ENCODE assay signal across 20 mouse cellular contexts in the genomic region with DNA sequence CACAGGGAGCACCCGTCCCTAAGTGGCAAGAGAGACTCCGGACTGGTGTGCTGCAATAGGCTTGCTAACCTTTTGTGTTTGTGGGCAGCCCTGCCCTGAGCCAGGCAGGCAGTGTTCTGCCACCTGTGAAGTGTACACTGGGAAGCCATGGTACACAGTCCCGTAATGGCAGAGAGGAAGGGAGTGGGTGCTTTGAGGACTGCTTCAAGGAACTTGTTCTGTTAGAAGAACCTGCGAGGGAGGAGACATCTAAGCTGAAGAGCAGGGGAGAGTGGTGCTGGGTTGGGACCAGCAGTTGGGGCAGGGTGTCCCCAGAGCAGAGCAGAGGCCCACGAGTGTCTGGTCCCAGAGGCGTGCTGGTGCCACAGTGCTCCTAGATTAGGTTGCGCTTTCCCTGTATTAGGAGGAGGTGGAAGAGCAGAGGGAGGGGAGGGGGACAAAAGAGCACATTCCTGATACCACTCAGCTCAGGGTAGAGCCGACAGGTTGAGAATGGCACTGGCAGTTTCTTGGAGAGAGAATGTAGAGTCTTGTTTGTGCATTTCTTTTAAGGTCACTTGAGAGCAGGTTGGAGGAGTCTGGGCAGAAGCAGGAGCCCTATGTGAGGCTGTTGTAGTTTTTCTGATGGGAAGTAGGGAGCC. TPM values are rescaled to one million over a fixed set of nuclear protein-coding genes. Genes with fewer than 3 reads are reported as not detected.
DNase-seq lines count a peak whose midpoint lies in the region; ATAC-seq lines count a peak whose summit lies in the region.
"Had no signal": no experiment of that assay in that cellular context is flagged by ENCODE, and none has a peak within 500 bp of the region (broad histone marks: within the 10 kb centered on the region; RNA-seq: fewer than 3 reads in every experiment).

No protein-coding gene starts in this region.

- 67% methylated on average over 8 of the region's 8 CpGs for WGBS in heart, embryonic 10.5 days
- 67% methylated on average over 8 of the region's 8 CpGs for WGBS in liver, embryonic 13.5 days (ENCODE audit: insufficient replicate concordance)
- WGBS in lung, embryonic 15.5 days: 54% methylated on average over 8 of the region's 8 CpGs
- 84% methylated on average over 8 of the region's 8 CpGs for WGBS in neural tube, embryonic 15.5 days

- H3K27me3 ChIP-seq in heart, embryonic 10.5 days (ENCODE audit: insufficient read depth, poor library complexity, severe bottlenecking): no peaks in the 10 kb centered on the region
- no peaks in the 10 kb centered on the region for H3K27me3 ChIP-seq in liver, embryonic 13.5 days
- no peaks in the 10 kb centered on the region for H3K27me3 ChIP-seq in lung, embryonic 15.5 days
- no peaks in the 10 kb centered on the region for H3K27me3 ChIP-seq in neural tube, embryonic 15.5 days (replicated peaks)
- H3K27me3 ChIP-seq: heart, embryonic 15.5 days; neural tube, embryonic 13.5 days had no signal

- H3K4me3 ChIP-seq in heart, embryonic 10.5 days: no peak overlapping the region
- H3K4me3 ChIP-seq in liver, embryonic 13.5 days (replicated peaks): no peak overlapping the region
- H3K4me3 ChIP-seq in lung, embryonic 15.5 days: no peak overlapping the region
- H3K4me3 ChIP-seq in neural tube, embryonic 15.5 days (replicated peaks): no peak overlapping the region
- H3K4me3 ChIP-seq: forebrain, embryonic 10.5 days; heart, embryonic 15.5 days; layer of hippocampus, adult 2 months; neural tube, embryonic 13.5 days had no signal

- H3K27ac ChIP-seq in heart, embryonic 10.5 days: peak overlapping the region; percentile 42; the same call in 1 of the 2 replicates
- peak overlapping the region; percentile 59; the same call in 1 of the 2 replicates for H3K27ac ChIP-seq in liver, embryonic 13.5 days
- H3K27ac ChIP-seq in lung, embryonic 15.5 days: peak overlapping the region; percentile 90
- H3K27ac ChIP-seq in neural tube, embryonic 15.5 days (replicated peaks): no peak overlapping the region
- H3K27ac ChIP-seq: forebrain, embryonic 10.5 days; heart, embryonic 15.5 days; layer of hippocampus, adult 2 months; neural tube, embryonic 13.5 days had no signal

- no peak for DNase-seq in heart, embryonic 10.5 days (ENCODE audit: low spot score)
- DNase-seq in heart, adult 8-10 months (ENCODE audit: low spot score): no peak
- no peak for DNase-seq in liver, embryonic 13.5 days
- peak; percentile 40 to 74 for DNase-seq in lung, postnatal 4 days
- no peak for DNase-seq in spleen, postnatal 4 days (ENCODE audit: low spot score in 2 of 2)
- no peak for DNase-seq in cerebellum, adult 11 months
- DNase-seq: cerebellum, postnatal 10 days; heart, postnatal 4 days; kidney, adult 11 months; kidney, postnatal 10 days; midbrain, embryonic 14.5 days; thymus, postnatal 36 days had no signal

- H3K4me2 ChIP-seq in liver, embryonic 13.5 days: peak overlapping the region; percentile 35; the same call in 1 of the 2 replicates
- peak overlapping the region; percentile 18; the same call in 1 of the 2 replicates for H3K4me2 ChIP-seq in lung, embryonic 15.5 days
- H3K4me2 ChIP-seq in neural tube, embryonic 15.5 days: no peak overlapping the region
- H3K4me2 ChIP-seq: heart, embryonic 15.5 days; neural tube, embryonic 13.5 days had no signal

- no peak for ATAC-seq in liver, embryonic 13.5 days (ENCODE audit: low read depth)
- peak; percentile 78 for ATAC-seq in lung, embryonic 15.5 days (ENCODE audit: borderline replicate concordance, extremely low read depth, low FRiP score, low TSS enrichment)
- no peak for ATAC-seq in neural tube, embryonic 15.5 days (ENCODE audit: low FRiP score)
- ATAC-seq: hindbrain, embryonic 16.5 days had no signal

- no peaks in the 10 kb centered on the region for H3K9me3 ChIP-seq in heart, embryonic 10.5 days
- H3K9me3 ChIP-seq in liver, embryonic 13.5 days (replicated peaks): no peaks in the 10 kb centered on the region
- no peaks in the 10 kb centered on the region for H3K9me3 ChIP-seq in lung, embryonic 15.5 days
- H3K9me3 ChIP-seq in neural tube, embryonic 15.5 days (replicated peaks): no peaks in the 10 kb centered on the region
- H3K9me3 ChIP-seq: forebrain, embryonic 10.5 days; G1E; heart, embryonic 15.5 days; neural tube, embryonic 13.5 days had no signal

- peaks cover 29% of the 10 kb centered on the region for H3K4me1 ChIP-seq in heart, embryonic 10.5 days
- H3K4me1 ChIP-seq in liver, embryonic 13.5 days (replicated peaks): peaks cover 61% of the 10 kb centered on the region
- H3K4me1 ChIP-seq in lung, embryonic 15.5 days: peaks cover 28% of the 10 kb centered on the region
- H3K4me1 ChIP-seq in neural tube, embryonic 15.5 days: peaks cover 3% of the 10 kb centered on the region; the same call in 1 of the 2 replicates
- H3K4me1 ChIP-seq: neural tube, embryonic 13.5 days had no signal

- peak overlapping the region; percentile 41 for H3K9ac ChIP-seq in liver, embryonic 13.5 days
- no peak overlapping the region for H3K9ac ChIP-seq in lung, embryonic 15.5 days
- H3K9ac ChIP-seq in neural tube, embryonic 15.5 days (replicated peaks): no peak overlapping the region
- H3K9ac ChIP-seq: heart, embryonic 15.5 days; neural tube, embryonic 13.5 days had no signal

- no peaks in the 10 kb centered on the region for H3K36me3 ChIP-seq in heart, embryonic 10.5 days
- no peaks in the 10 kb centered on the region for H3K36me3 ChIP-seq in liver, embryonic 13.5 days
- H3K36me3 ChIP-seq in lung, embryonic 15.5 days: no peaks in the 10 kb centered on the region
- no peaks in the 10 kb centered on the region for H3K36me3 ChIP-seq in neural tube, embryonic 15.5 days
- H3K36me3 ChIP-seq: forebrain, embryonic 10.5 days; heart, embryonic 15.5 days; neural tube, embryonic 13.5 days had no signal

RNA-seq across cellular contexts. Expression of gene Gan, which starts 9.4 kb away (rescaled TPM):
- 1.9 TPM in 2 replicates for polyA plus RNA-seq in heart, embryonic 10.5 days (2016; fragmentation: Nextera tagmentation; extraction: Ambion mirVana)
- 1 to 10 TPM; 4.3 to 5.2 (median 4.8) TPM for total RNA-seq in heart, adult 8-10 months (2022)
- 1.1 and 1.3 TPM in 2 replicates for polyA plus RNA-seq in liver, embryonic 13.5 days (2015; fragmentation: Nextera tagmentation; extraction: Ambion mirVana)
- 2.1 and 2.3 TPM in 2 replicates for polyA plus RNA-seq in lung, embryonic 15.5 days (2015; fragmentation: Nextera tagmentation; extraction: Ambion mirVana)
- polyA plus RNA-seq in neural tube, embryonic 15.5 days (2015; fragmentation: Nextera tagmentation; extraction: Ambion mirVana): 2.2 and 2.3 TPM in 2 replicates

Comparison
In these comparisons a context has a peak if more than half of its experiments do, and no peak if none do; other contexts are left out.
1. DNase-seq: peak in lung, postnatal 4 days (2 of 2); none in heart, embryonic 10.5 days (single experiment), heart, adult 8-10 months (single experiment), liver, embryonic 13.5 days (single experiment), spleen, postnatal 4 days (0 of 2) and cerebellum, adult 11 months (single experiment).